Mouse (Mus musculus) adrenal gland, adult (tissue): ENCODE results near the gene Fndc3b.

ENCODE experiments used
- DNase-seq, 2 experiments: peaks; one replicate each; pipeline ENCODE4 v3.0.0; 2022 to 2023; ENCODE audit warnings: low spot score in 1 of 2; ENCODE audit not compliant: inconsistent age in 2 of 2

Fndc3b gene

DNA sequence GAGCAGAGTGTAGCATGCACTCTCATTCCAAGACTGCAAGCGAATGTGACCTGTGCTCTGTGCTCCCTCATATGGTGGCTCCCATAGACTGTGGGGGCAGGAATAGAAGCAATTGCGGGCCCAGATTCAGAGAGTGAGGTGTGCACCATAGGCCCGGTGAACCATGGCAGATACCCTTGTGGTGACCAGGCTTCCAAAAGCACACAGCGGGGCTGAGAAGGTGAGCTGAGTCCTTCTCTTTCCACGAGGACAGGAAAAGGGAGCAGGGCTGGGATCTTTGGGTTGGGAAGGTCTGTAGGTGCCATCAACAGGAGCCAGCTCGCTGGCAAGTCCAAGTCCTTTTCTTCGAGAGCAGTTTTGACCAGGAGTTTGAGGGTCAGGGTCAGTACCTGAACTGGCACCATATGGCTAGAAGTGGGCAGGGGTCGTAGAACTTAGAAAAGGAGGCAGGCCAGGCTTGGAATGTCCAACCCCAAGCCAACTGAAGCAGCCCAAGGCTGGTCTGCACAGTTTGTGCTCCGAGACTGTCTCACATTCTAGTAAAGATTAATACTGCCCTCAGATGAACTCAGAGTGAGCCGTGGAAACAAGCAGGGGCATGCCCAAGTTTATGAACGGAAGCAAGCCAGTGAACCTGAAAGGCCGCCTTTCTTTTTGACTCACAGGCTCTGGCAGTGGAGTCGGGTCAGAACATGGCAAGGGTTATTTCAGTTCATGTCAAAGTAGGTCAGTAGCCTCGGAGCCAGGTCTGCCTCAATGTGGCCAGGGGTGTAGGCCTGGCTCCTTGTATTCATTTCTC lies 237.1 kb downstream of the Fndc3b start:
- peak; percentile 45 to 64 for DNase-seq

DNA sequence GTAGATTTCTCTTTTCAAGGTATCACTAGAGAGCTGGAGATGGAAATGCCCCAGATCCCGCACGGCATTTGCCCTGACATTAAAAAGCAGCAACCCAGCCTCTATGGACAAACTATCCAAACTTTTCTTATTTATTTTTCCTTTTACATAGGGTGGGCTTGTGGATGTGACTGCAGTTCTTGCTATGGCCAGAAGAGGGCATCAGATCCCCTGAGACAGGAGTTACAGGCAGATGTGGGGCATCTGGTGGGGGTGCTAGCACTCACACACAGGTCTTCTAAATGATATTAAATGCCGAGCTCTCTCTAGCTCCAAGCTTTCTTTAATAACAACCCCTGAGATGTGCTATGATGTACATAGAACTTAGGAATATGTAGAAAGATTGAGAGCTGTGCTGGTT lies 238.3 kb downstream of the Fndc3b start:
- DNase-seq = no peak

- no peak for DNase-seq
Measured at GRCm38 (mm10) chr3:27470781-27471180, 240.3 kb downstream of the Fndc3b start.

GRCm38 (mm10) chr3:27469971-27470370 lies 241.1 kb downstream of the Fndc3b start:
- DNase-seq = no peak

DNA sequence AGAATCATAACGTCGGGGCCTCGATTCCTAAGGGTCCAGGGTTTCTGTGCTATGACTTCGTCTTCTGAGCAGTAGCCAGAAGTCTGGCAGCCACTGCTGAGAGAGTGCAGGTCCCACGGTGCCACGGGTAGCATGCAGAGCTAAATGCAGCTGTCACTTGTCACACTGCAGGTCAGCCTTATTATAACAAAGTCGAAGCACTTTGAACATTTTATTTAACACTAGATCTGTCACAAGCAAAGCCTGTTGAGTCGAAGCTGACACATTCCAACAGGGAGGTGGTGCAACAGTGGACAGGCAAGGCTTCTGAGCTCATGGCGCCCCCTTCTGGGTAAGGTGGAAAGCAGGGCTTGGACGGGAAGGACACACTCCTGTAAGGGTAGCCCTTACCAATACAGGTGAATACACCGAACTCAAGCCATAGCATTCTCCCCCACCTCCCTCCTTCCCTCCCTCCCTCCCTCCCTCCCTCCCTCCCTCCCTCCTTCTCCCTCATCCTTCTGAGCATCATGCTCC lies 243.5 kb downstream of the Fndc3b start:
- no peak for DNase-seq

DNA sequence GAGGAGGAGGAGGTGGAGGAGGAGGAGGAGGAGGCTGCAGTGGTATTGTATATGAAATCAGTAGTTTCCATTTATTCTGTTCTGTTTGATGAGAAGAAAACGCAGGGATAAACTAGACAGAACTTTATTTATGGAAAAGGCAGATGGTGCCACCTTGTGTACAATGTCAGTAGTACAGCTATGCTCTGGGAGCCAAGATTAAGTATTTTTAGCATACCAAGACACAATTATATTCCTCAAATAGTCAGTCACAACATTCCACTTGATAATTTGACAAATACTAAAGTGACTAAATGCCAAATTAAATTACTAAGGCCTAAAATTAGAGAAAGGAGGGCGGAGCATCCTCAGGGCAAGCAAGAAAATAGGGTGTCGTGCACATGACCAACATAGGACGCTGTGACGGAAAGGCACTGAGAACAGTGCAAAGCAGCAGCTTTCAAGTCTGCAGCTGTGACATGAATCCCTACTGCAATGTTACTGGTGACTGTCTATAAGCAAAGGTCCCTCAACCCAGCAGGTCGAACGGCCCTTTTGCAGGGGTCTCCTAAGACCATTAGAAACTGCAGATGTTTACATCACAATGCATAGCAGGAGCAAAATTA lies 244.7 kb downstream of the Fndc3b start:
- DNase-seq = peak in 1 of 2 experiments; percentile 75

- no peak for DNase-seq
Measured at GRCm38 (mm10) chr3:27463373-27463772, 247.7 kb downstream of the Fndc3b start.

DNA sequence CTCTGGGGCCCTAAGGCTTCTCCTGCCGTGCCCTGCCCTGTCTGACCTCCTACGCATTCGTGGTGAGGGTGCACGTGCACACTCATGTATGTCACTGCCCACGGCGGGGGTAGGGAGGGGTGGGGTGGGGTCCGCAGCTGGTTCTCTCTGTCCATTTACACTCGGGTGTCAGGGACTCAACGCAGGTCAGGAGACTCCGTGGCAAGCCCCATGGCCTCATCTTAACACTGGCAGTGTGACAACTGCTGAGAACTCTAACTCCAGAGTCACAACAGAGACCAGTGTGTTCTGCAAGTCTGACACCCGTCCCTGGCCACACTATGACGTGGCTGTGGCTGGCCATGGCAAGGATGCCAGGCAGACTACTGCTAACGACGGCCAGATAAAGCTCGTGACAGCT lies 248.2 kb downstream of the Fndc3b start:
- no peak for DNase-seq

- no peak for DNase-seq
Measured at GRCm38 (mm10) chr3:27462316-27462902, 248.7 kb downstream of the Fndc3b start.

DNA sequence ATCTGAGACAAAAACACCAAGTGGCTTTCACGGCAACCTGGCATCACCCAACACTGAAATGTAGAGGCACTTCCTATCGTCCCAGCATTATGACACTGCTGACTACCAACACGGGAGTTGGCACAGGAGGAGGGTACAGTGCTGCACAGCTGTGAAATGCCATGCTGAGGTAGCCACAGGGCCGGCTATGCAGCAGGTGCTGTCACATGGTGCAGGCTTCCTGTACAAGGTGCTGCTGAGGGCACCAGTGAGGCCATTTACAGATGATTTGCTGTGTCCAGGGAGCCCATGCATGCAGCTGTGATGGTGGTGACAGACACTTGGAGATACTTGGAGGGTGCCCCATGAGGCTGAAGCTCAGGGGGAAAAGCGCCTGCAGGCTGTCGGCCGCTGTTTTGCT lies 249.2 kb downstream of the Fndc3b start:
- DNase-seq = no peak

DNA sequence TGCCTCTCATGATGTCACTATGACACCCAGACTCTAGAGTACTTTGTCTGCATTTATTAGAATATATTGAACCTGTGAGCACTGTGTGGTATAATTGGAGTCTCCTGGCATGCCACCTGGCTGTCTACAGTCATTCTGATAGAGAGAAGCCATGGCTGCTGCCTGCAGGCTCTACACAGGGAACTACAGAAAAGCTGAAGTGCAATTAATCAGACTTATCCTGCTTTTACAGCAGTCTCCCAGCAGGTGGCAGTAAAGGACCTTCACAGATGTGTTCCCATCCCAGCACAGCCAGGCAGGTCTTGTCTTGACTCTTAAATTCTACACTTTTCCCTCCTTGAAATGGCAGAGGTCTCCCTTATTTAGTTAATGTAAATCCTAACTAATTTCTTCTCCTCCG lies 250.1 kb downstream of the Fndc3b start:
- peak; percentile 59 to 89 for DNase-seq

DNA sequence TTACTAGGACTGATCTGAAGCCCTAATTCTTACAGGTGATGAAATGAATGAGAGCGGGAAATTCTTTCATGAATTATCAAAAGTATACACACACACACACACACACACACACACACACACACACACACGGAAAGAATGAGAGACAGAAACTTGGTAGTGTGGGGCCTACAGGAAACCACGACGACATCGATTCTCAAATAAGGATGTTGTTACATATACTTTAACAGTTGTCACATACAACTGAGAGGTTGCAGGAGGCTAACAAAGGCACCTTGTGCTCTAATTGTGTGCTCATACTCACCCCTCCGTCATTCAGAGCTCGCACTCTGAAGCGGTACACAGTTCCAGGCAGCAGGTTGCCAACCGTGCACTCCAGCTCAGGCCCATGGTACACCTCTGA lies 252.7 kb downstream of the Fndc3b start:
- DNase-seq = no peak

- DNase-seq = no peak
Measured at GRCm38 (mm10) chr3:27456514-27456913, 254.6 kb downstream of the Fndc3b start.

- DNase-seq = no peak
Measured at GRCm38 (mm10) chr3:27454402-27455195, 256.5 kb downstream of the Fndc3b start.

DNA sequence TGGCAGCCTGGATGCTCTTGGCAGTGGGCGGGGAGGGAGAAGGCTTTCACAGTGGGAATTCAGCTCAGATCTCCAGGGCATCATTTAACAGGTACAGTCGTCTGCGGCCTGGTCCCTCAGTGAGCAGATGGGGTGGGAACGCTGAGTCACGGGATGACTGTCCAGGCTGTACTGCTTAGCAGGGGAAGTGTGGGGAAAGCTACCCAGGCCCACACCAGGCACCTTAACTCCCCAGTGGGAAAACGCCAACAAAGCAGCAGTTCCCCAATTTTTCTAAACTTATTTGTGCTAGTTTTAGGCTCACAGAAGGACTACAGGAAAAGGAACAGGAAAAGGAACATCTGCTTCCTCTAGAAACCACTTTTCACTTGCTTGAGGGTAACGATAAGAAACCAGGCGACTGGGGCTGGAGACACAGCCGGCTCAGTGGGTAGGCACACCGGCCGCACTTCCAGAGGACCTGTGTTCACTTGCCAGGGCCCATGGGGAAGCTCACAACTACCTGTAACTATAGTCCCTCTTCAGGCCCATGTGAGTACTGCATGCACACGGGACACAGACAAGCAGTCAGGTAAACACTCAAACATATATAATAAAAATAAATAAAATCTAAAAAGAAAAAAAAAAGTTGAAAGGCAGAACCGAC lies 257.5 kb downstream of the Fndc3b start:
- no peak for DNase-seq

DNA sequence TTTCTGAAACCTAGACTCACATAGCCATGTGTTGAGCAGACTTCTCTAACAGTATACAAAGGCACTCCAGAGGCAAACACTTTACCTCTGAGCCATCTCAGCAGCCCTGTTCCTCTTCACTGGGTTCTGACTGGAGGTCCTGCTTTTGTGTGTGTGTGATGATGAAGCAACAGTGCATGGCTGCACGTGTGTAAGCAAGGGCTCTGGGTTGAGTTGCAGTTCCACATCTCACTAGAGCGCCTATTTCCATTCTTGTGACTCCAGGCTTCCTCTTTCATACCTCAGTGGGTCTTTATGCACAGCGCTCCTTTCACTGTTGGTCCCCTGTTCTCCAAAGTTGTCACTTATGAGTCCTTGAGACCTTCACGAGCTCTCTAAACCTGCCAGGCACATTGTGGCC lies 261.7 kb downstream of the Fndc3b start:
- DNase-seq = no peak

GRCm38 (mm10) chr3:27448367-27448766 lies 262.7 kb downstream of the Fndc3b start:
- peak in 1 of 2 experiments; percentile 51 for DNase-seq

DNA sequence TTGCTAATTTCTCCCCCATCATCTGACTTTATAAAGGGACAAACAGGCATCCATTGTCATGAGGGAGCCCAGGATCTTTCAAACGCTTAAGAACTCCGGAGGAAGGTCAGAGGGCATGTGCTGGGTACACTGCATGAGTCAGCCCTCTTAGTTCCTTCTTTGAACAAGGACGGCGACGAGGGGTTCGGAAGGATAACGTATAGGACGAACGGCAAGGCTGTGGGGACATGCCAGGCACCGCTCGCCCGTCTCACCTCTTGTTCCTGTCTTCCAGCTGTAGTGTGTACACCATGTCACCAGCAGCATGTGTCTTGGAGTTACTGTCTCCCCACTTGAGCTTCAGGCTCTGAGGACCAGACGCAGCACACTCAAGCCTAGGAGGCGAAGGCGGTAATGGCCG lies 271.4 kb downstream of the Fndc3b start:
- DNase-seq = no peak

- DNase-seq = no peak
Measured at GRCm38 (mm10) chr3:27435096-27435620, 275.9 kb downstream of the Fndc3b start.

DNA sequence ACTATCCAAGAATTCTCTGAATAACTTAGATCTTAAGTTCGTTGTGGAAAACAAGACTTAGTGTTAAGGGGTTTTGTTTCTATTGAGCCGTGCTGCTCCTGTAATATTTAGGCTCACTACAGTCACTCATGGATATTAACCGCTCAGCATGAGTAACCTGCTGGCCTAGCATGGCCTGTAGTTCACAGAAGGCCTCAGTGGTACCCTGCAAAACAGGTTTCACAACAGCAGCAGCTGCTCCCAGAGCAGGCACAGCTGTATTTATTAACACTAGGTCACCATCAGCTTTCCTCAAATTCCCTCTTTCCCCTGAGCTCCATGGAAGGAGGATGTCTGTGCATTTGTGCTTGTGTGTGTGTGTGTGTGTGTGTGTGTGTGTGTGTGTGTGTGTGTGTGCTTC lies 278.1 kb downstream of the Fndc3b start:
- no peak for DNase-seq
